Mouse (Mus musculus): ENCODE measurements at regions not wholly inside any gene's neighbourhood (a gene's known extent, or its start where the extent isn't known, plus 50 kb on each side); places are given as distances from the start of the nearest gene placed in this dataset.

DNA sequence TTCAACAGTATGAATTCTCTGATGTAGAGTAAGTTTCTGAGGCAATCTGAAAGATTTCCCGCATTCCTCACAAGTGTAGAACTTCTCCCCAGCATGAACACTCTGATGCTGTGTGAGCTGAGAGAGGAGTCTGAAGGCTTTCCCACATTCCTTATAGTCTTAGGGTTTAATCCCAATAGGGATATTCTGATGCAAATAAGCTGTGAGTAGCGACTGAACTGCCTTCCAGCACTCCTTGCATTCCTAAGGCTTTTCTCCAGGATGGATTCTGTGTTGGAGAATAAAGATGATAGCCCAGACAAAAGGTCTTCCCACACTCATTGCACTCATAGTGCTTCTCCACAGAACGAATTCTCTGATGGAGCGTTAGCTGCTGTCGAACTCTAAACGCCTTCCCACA is 152.6 kb upstream of the Api5 start:
- Histone ChIP-seq H3K27me3 (replicated peaks; ENCODE audit: low read depth, poor library complexity, severe bottlenecking) (no peaks in the 10 kb centered on the region), H3K9me3 (no peaks in the 10 kb centered on the region; the same call in 1 of the 2 replicates), H3K4me1 (no peaks in the 10 kb centered on the region), H3K27ac (replicated peaks) (no peak overlapping the region), H3K36me3 (replicated peaks) (no peaks in the 10 kb centered on the region), H3K4me3 (no peak overlapping the region)
- WGBS: 73% methylated on average over 6 of the region's 6 CpGs
- DNase-seq (ENCODE audit: low spot score): no peak

- no peaks in the 10 kb centered on the region for H3K27me3 ChIP-seq (replicated peaks; ENCODE audit: low read depth, poor library complexity, severe bottlenecking)
- DNase-seq (ENCODE audit: low spot score): no peak
- no peaks in the 10 kb centered on the region; the same call in 1 of the 2 replicates for H3K9me3 ChIP-seq
- H3K27ac ChIP-seq (replicated peaks): no peak overlapping the region
- 56% methylated on average over 1 of the region's 1 CpGs for WGBS
- no peaks in the 10 kb centered on the region for H3K4me1 ChIP-seq
- H3K36me3 ChIP-seq (replicated peaks): no peaks in the 10 kb centered on the region
- H3K4me3 ChIP-seq: no peak overlapping the region
Measured at GRCm38 (mm10) chr2:94587255-94587654, 149.3 kb upstream of the Api5 start.

GRCm38 (mm10) chr2:94571646-94572045 is 133.7 kb upstream of the Api5 start:
- 52% methylated on average over 3 of the region's 3 CpGs for WGBS
- no peaks in the 10 kb centered on the region for H3K9me3 ChIP-seq
- no peak overlapping the region for H3K4me3 ChIP-seq
- H3K27ac ChIP-seq (replicated peaks): no peak overlapping the region
- DNase-seq (ENCODE audit: low spot score): no peak
- no peaks in the 10 kb centered on the region for H3K4me1 ChIP-seq
- no peaks in the 10 kb centered on the region for H3K36me3 ChIP-seq (replicated peaks)
- no peaks in the 10 kb centered on the region for H3K27me3 ChIP-seq (replicated peaks; ENCODE audit: low read depth, poor library complexity, severe bottlenecking)

GRCm38 (mm10) chr2:94541230-94541905 is 103.4 kb upstream of the Api5 start:
- no peaks in the 10 kb centered on the region for H3K9me3 ChIP-seq
- H3K4me1 ChIP-seq: no peaks in the 10 kb centered on the region
- DNase-seq (ENCODE audit: low spot score): no peak
- no peak overlapping the region for H3K27ac ChIP-seq (replicated peaks)
- no peaks in the 10 kb centered on the region for H3K36me3 ChIP-seq (replicated peaks)
- H3K4me3 ChIP-seq: no peak overlapping the region
- H3K27me3 ChIP-seq (replicated peaks; ENCODE audit: low read depth, poor library complexity, severe bottlenecking): no peaks in the 10 kb centered on the region
- 81% methylated on average over 3 of the region's 3 CpGs for WGBS

- Histone ChIP-seq H3K27me3 (replicated peaks; ENCODE audit: low read depth, poor library complexity, severe bottlenecking) (no peaks in the 10 kb centered on the region), H3K4me1 (no peaks in the 10 kb centered on the region), H3K4me3 (no peak overlapping the region), H3K27ac (replicated peaks) (no peak overlapping the region), H3K36me3 (replicated peaks) (no peaks in the 10 kb centered on the region), H3K9me3 (no peaks in the 10 kb centered on the region)
- WGBS: 73% methylated on average over 4 of the region's 4 CpGs
- DNase-seq (ENCODE audit: low spot score): no peak
Measured at GRCm38 (mm10) chr2:94536631-94537030, 98.7 kb upstream of the Api5 start.

DNA sequence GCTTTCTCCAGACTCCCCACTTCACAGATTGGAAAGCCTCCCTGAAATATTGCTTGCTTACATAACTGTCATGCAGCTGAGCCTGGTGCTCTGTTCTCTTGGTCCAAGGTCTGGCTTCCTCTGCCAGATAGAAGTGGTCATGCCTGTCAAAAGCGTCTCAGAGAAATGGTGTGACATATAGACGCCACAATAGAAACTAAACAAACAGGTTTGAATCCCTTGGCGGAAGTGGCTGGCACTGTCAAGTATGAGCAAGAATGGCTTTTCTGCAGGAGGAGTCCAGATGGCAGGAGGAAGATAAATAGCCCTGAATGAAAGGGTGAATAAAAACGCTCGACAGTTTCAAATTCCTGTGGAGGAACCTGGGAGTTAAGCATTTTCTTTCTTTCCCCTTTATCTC is 93.2 kb upstream of the Api5 start:
- Histone ChIP-seq H3K27ac (replicated peaks) (no peak overlapping the region), H3K36me3 (replicated peaks) (no peaks in the 10 kb centered on the region), H3K27me3 (replicated peaks; ENCODE audit: low read depth, poor library complexity, severe bottlenecking) (no peaks in the 10 kb centered on the region), H3K4me3 (no peak overlapping the region), H3K4me1 (no peaks in the 10 kb centered on the region), H3K9me3 (no peaks in the 10 kb centered on the region)
- 73% methylated on average over 5 of the region's 5 CpGs for WGBS
- DNase-seq (ENCODE audit: low spot score): no peak

- no peaks in the 10 kb centered on the region for H3K27me3 ChIP-seq (replicated peaks; ENCODE audit: low read depth, poor library complexity, severe bottlenecking)
- no peaks in the 10 kb centered on the region for H3K4me1 ChIP-seq
- 33% methylated on average over 6 of the region's 6 CpGs for WGBS
- DNase-seq (ENCODE audit: low spot score): peak; percentile 75
- no peaks in the 10 kb centered on the region for H3K36me3 ChIP-seq (replicated peaks)
- H3K9me3 ChIP-seq: no peaks in the 10 kb centered on the region
- no peak overlapping the region for H3K27ac ChIP-seq (replicated peaks)
- no peak overlapping the region for H3K4me3 ChIP-seq
Measured at GRCm38 (mm10) chr2:94524536-94524935, 86.6 kb upstream of the Api5 start.

DNA sequence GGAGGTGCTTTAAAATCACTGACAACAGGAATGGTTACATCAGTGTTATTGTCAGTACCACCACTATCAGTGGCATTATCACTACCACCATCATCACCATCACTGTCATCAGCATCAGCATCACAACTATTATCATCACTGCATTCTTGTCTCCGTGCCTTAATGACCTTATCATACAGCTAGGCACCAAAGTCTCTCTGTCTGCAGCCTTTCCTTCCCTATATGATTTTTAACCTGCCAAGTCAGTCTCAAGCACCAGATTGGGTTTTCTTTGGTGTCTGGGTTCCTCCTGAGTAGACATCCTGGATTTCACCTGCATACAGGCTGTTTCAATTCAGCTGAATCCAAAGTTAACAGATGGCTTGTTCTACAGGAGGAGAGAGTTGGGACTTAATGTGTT is 78.9 kb upstream of the Api5 start:
- no peak overlapping the region for H3K27ac ChIP-seq (replicated peaks)
- H3K36me3 ChIP-seq (replicated peaks): no peaks in the 10 kb centered on the region
- H3K4me1 ChIP-seq: no peaks in the 10 kb centered on the region
- no peaks in the 10 kb centered on the region for H3K9me3 ChIP-seq
- H3K27me3 ChIP-seq (replicated peaks; ENCODE audit: low read depth, poor library complexity, severe bottlenecking): no peaks in the 10 kb centered on the region
- H3K4me3 ChIP-seq: no peak overlapping the region
- WGBS: 81% methylated on average over 1 of the region's 1 CpGs
- DNase-seq (ENCODE audit: low spot score): no peak

GRCm38 (mm10) chr2:94512027-94512426 is 74.1 kb upstream of the Api5 start:
- no peak for DNase-seq (ENCODE audit: low spot score)
- 68% methylated on average over 3 of the region's 3 CpGs for WGBS
- Histone ChIP-seq H3K9me3 (no peaks in the 10 kb centered on the region), H3K4me1 (no peaks in the 10 kb centered on the region), H3K27ac (replicated peaks) (no peak overlapping the region), H3K27me3 (replicated peaks; ENCODE audit: low read depth, poor library complexity, severe bottlenecking) (no peaks in the 10 kb centered on the region), H3K4me3 (no peak overlapping the region), H3K36me3 (replicated peaks) (no peaks in the 10 kb centered on the region)

DNA sequence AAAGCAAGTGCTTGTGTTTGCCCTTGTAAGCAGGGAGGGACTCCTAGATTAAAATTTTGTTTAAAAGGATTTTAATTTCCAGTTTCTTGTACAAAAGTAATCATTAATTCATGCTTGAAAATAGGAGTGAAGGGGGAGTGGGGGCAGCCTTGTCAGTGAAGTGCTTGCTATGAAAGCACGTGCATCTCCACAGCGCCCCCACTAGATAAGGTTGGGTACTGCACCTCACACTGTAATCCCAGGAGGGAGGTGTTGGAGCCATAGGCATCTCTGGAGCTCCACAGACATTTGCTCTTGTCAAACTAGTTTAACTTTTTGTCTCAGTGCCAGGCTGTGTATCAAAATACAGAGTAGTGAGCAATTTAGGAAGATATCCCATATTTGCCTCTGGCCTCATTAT is 62.7 kb upstream of the Api5 start:
- Histone ChIP-seq H3K4me3 (no peak overlapping the region), H3K36me3 (replicated peaks) (no peaks in the 10 kb centered on the region), H3K9me3 (no peaks in the 10 kb centered on the region), H3K4me1 (no peaks in the 10 kb centered on the region), H3K27me3 (replicated peaks; ENCODE audit: low read depth, poor library complexity, severe bottlenecking) (no peaks in the 10 kb centered on the region), H3K27ac (replicated peaks) (no peak overlapping the region)
- DNase-seq (ENCODE audit: low spot score): no peak
- WGBS: 43% methylated on average over 2 of the region's 2 CpGs

GRCm38 (mm10) chr2:94498516-94498915 is 60.6 kb upstream of the Api5 start:
- no peak overlapping the region for H3K4me3 ChIP-seq
- H3K27me3 ChIP-seq (replicated peaks; ENCODE audit: low read depth, poor library complexity, severe bottlenecking): no peaks in the 10 kb centered on the region
- H3K9me3 ChIP-seq: no peaks in the 10 kb centered on the region
- H3K36me3 ChIP-seq (replicated peaks): no peaks in the 10 kb centered on the region
- DNase-seq (ENCODE audit: low spot score): no peak
- WGBS: 74% methylated on average over 2 of the region's 2 CpGs
- H3K4me1 ChIP-seq: no peaks in the 10 kb centered on the region
- no peak overlapping the region for H3K27ac ChIP-seq (replicated peaks)
